Mouse (Mus musculus): Measurements from ENCODE around the gene Kif5a. TPM values are rescaled to one million over a fixed set of nuclear protein-coding genes. Genes with fewer than 3 reads are reported as not detected.

Gene Kif5a
- polyA plus RNA-seq, 1 experiment from 2014 or later: 0.28 TPM

DNA sequence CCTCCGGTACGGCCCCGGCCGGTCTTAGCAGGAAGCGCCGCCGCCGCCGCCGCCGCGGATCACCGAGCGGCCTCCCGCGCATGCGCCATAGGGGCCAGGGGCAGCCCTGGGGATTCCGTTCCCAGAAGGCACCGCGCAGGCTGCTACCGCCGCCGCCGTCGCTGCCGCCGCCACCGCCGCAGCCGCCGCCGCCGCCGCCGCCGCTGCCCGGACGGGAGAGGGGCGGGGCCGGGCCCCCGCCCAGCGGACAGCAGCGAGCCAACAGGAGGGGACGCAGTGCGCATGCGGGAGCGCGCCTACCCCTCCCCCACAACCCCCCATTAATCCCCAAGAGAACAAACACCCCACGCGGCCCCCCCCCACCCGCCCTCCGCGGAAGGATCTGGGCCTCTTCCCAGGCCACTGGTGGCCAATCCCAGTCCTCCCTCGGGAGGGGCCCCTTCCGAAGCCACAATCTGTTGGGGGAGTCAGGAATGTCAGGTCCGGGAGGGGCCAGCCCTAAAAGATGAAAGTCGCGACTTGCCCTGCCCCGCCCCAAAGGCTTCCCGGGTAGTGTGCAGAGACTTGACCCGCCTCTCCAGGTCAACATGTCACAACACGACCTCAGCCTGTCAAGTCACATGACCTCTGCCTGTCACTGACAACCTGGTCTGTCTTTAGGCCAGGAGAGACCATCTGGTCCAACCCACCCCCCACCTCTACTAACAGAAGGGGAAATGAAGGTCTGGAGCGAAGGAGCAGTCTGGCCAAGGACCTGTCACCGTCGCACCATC lies 25.8 kb upstream of the Kif5a start, which contains the start of gene Mbd6:
Gene Mbd6 (minus strand): TSS at position 219 of the 773 bp plus-strand sequence.
- WGBS: 0% methylated on average over 21 of the region's 65 CpGs
- Histone ChIP-seq H3K9ac (ENCODE audit: low read depth, low read length) (peak within 1 kb of the TSS; percentile 76), H3K27me3 (ENCODE audit: insufficient read depth, low read length) (no peaks in the 10 kb centered on the region), H3K27ac (peak within 1 kb of the TSS; percentile 99), H3K4me2 (ENCODE audit: low read length) (peak within 1 kb of the TSS; percentile 90), H3K4me3 (replicated peaks; ENCODE audit: low read depth, low read length) (peak within 1 kb of the TSS; percentile 72), H3K36me3 (ENCODE audit: insufficient read depth, low read length) (peaks cover 20% of the 10 kb centered on the region; the same call in 1 of the 2 replicates), H3K4me1 (replicated peaks; ENCODE audit: insufficient read depth, low read length) (peaks cover 29% of the 10 kb centered on the region), H3K9me3 (replicated peaks; ENCODE audit: low read length) (no peaks in the 10 kb centered on the region)
- no peak for TF ChIP-seq CTCF (IDR thresholded peaks at IDR 0.05; ENCODE audit: low read depth)
- ATAC-seq (replicated peaks; ENCODE audit: low FRiP score, low read depth) (peak; percentile 37), DNase-seq (ENCODE audit: low spot score) (peak; percentile 91)

DNA sequence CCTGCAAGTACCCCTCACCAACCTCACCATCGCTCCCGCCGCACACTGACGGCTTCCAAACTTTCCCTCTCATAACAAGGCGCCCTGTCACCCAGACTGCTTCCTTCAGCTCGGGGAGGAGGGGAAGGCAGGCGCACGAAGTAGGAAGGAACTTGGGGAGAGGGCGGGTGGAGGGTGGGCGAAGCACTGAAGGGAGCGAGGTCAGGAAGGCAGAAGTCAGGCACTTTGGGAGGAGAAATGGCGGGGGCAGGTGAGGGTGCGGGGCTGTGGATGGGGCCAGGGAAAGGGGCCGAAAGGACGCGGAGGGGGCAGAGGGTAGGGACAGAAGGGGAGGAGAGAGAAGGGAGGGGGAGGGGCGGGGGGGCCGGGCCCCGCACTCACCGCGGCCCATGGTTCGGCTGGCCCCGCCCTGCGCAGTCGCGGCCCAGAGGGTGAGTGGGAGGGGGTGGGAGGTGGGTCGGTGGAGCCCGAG lies 25.2 kb upstream of the Kif5a start:
- Histone ChIP-seq H3K4me1 (replicated peaks; ENCODE audit: insufficient read depth, low read length) (peaks cover 29% of the 10 kb centered on the region), H3K9me3 (replicated peaks; ENCODE audit: low read length) (no peaks in the 10 kb centered on the region), H3K9ac (ENCODE audit: low read depth, low read length) (peak overlapping the region; percentile 76), H3K27me3 (ENCODE audit: insufficient read depth, low read length) (no peaks in the 10 kb centered on the region), H3K4me3 (replicated peaks; ENCODE audit: low read depth, low read length) (peak overlapping the region; percentile 71), H3K27ac (peak overlapping the region; percentile 99), H3K4me2 (ENCODE audit: low read length) (peak overlapping the region; percentile 90), H3K36me3 (ENCODE audit: insufficient read depth, low read length) (peaks cover 22% of the 10 kb centered on the region)
- ATAC-seq (replicated peaks; ENCODE audit: low FRiP score, low read depth) (no peak; the same call in 1 of the 2 replicates), DNase-seq (ENCODE audit: low spot score) (peak; percentile 88)
- 0% methylated on average over 23 of the region's 28 CpGs for WGBS
- no peak for TF ChIP-seq CTCF (IDR thresholded peaks at IDR 0.05; ENCODE audit: low read depth)

DNA sequence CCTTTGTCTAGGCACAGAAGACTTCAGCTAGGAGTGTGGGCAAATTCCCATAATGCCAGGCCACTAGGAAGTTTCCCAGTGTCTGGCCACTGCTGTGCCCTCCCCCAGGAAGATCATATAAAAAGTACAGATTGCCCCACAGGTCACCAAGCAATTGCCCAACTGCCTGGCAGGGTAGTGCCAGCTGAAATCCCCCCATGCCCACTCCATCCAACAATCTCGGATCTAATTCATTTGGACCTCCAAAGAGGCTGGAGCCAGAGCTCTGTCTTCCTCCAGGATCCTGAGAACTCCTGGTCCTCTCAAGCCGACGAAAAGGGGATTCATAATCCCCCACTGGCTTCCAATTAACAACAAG lies 24.8 kb upstream of the Kif5a start:
- Histone ChIP-seq H3K9me3 (replicated peaks; ENCODE audit: low read length) (no peaks in the 10 kb centered on the region), H3K36me3 (ENCODE audit: insufficient read depth, low read length) (peaks cover 26% of the 10 kb centered on the region), H3K27me3 (ENCODE audit: insufficient read depth, low read length) (no peaks in the 10 kb centered on the region), H3K27ac (peak overlapping the region; percentile 99), H3K4me1 (replicated peaks; ENCODE audit: insufficient read depth, low read length) (peaks cover 29% of the 10 kb centered on the region), H3K4me3 (replicated peaks; ENCODE audit: low read depth, low read length) (peak overlapping the region; percentile 71), H3K9ac (ENCODE audit: low read depth, low read length) (peak overlapping the region; percentile 76), H3K4me2 (ENCODE audit: low read length) (peak overlapping the region; percentile 90)
- ATAC-seq (replicated peaks; ENCODE audit: low FRiP score, low read depth) (no peak), DNase-seq (ENCODE audit: low spot score) (peak; percentile 37)
- WGBS: 0% methylated on average over 3 of the region's 3 CpGs
- TF ChIP-seq CTCF (IDR thresholded peaks at IDR 0.05; ENCODE audit: low read depth): no peak

DNA sequence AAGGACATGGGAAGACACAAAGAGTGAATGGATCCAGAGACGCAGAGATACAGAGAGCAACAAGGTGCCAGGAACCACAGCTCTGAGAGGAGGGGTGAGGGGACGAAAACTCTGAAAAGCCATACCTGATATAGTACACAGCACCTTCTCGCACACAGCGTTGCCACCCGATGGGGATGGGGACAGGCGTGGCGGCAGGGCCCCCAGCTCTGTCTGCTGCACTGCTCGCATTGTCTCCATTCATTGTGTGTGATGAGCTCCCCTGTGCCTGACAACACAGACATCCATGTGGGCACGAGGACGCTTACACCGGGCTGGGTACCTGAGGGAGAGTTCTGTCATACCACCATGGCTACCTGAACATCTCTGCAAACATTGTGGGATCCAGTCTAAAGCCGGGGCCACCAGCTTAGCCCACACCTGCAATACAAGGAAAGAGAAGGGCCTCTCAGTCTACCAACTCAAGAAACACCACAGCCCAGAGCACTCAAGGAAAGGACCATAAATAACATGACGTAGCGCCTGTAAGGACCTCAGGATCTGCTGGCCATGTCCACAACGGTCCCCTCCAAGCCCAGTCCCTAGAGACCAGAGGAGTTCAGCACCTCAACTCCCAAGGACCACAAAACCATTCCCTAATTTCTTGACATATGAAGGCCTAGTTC lies 24.3 kb upstream of the Kif5a start:
- H3K9me3 ChIP-seq (replicated peaks; ENCODE audit: low read length): no peaks in the 10 kb centered on the region
- ATAC-seq (replicated peaks; ENCODE audit: low FRiP score, low read depth): no peak
- DNase-seq (ENCODE audit: low spot score): no peak
- peaks cover 28% of the 10 kb centered on the region for H3K4me1 ChIP-seq (replicated peaks; ENCODE audit: insufficient read depth, low read length)
- WGBS: 59% methylated on average over 15 of the region's 15 CpGs
- H3K9ac ChIP-seq (ENCODE audit: low read depth, low read length): peak overlapping the region; percentile 76
- peak overlapping the region; percentile 90 for H3K4me2 ChIP-seq (ENCODE audit: low read length)
- no peak for TF ChIP-seq CTCF (IDR thresholded peaks at IDR 0.05; ENCODE audit: low read depth)
- H3K4me3 ChIP-seq (replicated peaks; ENCODE audit: low read depth, low read length): peak overlapping the region; percentile 71
- H3K36me3 ChIP-seq (ENCODE audit: insufficient read depth, low read length): peaks cover 31% of the 10 kb centered on the region
- peak overlapping the region; percentile 99 for H3K27ac ChIP-seq
- H3K27me3 ChIP-seq (ENCODE audit: insufficient read depth, low read length): no peaks in the 10 kb centered on the region

DNA sequence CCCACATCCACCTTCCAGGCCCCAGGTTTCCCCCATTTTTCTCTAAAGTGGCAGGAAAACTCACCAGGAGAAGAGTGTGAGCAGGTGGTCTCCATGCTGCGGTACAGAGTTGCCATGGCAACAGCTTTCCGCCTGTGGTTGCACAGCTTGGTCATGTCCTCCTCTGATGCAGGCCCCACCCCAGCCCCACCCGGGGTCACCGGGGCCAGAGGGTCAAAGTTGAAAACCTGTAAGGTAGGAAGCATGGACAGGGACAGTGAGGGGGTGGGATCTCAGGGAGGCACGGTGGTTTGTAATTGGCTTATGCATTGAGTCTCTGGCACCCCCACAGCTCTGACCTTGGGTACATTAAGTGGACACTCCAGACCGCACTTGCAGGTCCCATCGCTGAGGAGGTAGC lies 23.6 kb upstream of the Kif5a start:
- H3K9ac ChIP-seq (ENCODE audit: low read depth, low read length): no peak overlapping the region
- peaks cover 21% of the 10 kb centered on the region for H3K4me1 ChIP-seq (replicated peaks; ENCODE audit: insufficient read depth, low read length)
- H3K27ac ChIP-seq: no peak overlapping the region
- 48% methylated on average over 7 of the region's 7 CpGs for WGBS
- no peak for TF ChIP-seq CTCF (IDR thresholded peaks at IDR 0.05; ENCODE audit: low read depth)
- peaks cover 38% of the 10 kb centered on the region for H3K36me3 ChIP-seq (ENCODE audit: insufficient read depth, low read length)
- DNase-seq (ENCODE audit: low spot score): no peak
- peak overlapping the region; percentile 90; the same call in 1 of the 2 replicates for H3K4me2 ChIP-seq (ENCODE audit: low read length)
- H3K4me3 ChIP-seq (replicated peaks; ENCODE audit: low read depth, low read length): no peak overlapping the region
- no peaks in the 10 kb centered on the region for H3K27me3 ChIP-seq (ENCODE audit: insufficient read depth, low read length)
- H3K9me3 ChIP-seq (replicated peaks; ENCODE audit: low read length): no peaks in the 10 kb centered on the region
- ATAC-seq (replicated peaks; ENCODE audit: low FRiP score, low read depth): no peak

DNA sequence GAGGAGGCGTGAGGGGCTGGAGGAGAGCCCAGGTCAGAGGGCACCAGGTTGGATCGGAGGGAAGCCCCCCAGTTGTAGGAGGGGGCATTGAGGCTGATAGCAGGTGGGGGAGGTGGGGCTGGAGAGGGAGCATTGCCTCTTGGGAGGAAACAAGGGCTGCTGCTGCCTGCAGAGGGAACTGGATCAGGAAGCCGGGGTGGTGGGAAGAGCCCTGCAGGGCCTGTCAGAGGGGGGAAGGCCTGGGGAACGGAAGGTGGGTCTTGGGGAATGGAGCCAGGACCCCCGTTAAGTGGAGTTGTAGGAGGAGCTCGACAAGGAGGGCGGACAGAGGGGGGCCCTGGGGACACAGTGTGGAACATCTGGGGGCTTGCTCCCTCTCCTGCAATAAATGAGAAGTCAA lies 23.0 kb upstream of the Kif5a start:
- Histone ChIP-seq H3K4me2 (ENCODE audit: low read length) (peak overlapping the region; percentile 18; the same call in 1 of the 2 replicates), H3K27me3 (ENCODE audit: insufficient read depth, low read length) (no peaks in the 10 kb centered on the region), H3K9ac (ENCODE audit: low read depth, low read length) (no peak overlapping the region), H3K9me3 (replicated peaks; ENCODE audit: low read length) (no peaks in the 10 kb centered on the region), H3K27ac (no peak overlapping the region), H3K36me3 (ENCODE audit: insufficient read depth, low read length) (peaks cover 41% of the 10 kb centered on the region), H3K4me3 (replicated peaks; ENCODE audit: low read depth, low read length) (no peak overlapping the region), H3K4me1 (replicated peaks; ENCODE audit: insufficient read depth, low read length) (peaks cover 21% of the 10 kb centered on the region)
- ATAC-seq (replicated peaks; ENCODE audit: low FRiP score, low read depth) (no peak), DNase-seq (ENCODE audit: low spot score) (no peak)
- no peak for TF ChIP-seq CTCF (IDR thresholded peaks at IDR 0.05; ENCODE audit: low read depth)
- WGBS: 61% methylated on average over 7 of the region's 7 CpGs
